Mouse (Mus musculus) kidney, embryonic 14.5 days (tissue): ENCODE data around the gene Rtn2. TPM values are rescaled to one million over a fixed set of nuclear protein-coding genes. Genes with fewer than 3 reads are reported as not detected.

Experiments used
- ATAC-seq: fragments of 200-750 bp; cut with Nextera tagmentation; 2 replicates; pipeline ENCODE4 v1.8.0; 2017; ENCODE audit warnings: moderate number of reproducible peaks, mild to moderate bottlenecking, moderate TSS enrichment, moderate library complexity; ENCODE audit not compliant: low FRiP score, low TSS enrichment
- H3K27ac ChIP-seq: fragments of 300-500 bp; sonication (generic); 2 replicates; pipeline ENCODE4 v1.5.1; 2014; ENCODE audit warnings: low read depth, mild to moderate bottlenecking, low read length, moderate library complexity, mixed read lengths
- H3K27me3 ChIP-seq: fragments of 300-500 bp; sonication (generic); 2 replicates; pipeline ENCODE4 v1.6.1; 2014; ENCODE audit warnings: mild to moderate bottlenecking, low read length; ENCODE audit not compliant: control insufficient read depth, insufficient read depth
- H3K36me3 ChIP-seq: fragments of 300-500 bp; sonication (generic); 2 replicates; pipeline ENCODE4 v1.6.1; 2014; ENCODE audit warnings: low read length, mixed read lengths; ENCODE audit not compliant: control insufficient read depth, insufficient read depth
- H3K4me1 ChIP-seq: fragments of 300-500 bp; sonication (generic); 2 replicates; pipeline ENCODE4 v1.6.1; 2014; ENCODE audit warnings: low read length, mixed read lengths; ENCODE audit not compliant: control insufficient read depth, insufficient read depth
- H3K4me2 ChIP-seq: fragments of 300-500 bp; sonication (generic); replicated peaks from 2 replicates; pipeline ENCODE4 v1.6.1; 2014; ENCODE audit warnings: low read depth, mild to moderate bottlenecking, low read length
- H3K4me3 ChIP-seq: fragments of 300-500 bp; sonication (generic); 2 replicates; pipeline ENCODE4 v1.5.1; 2014; ENCODE audit warnings: mild to moderate bottlenecking, low read length
- H3K9ac ChIP-seq: fragments of 300-500 bp; sonication (generic); 2 replicates; pipeline ENCODE4 v1.6.1; 2014; ENCODE audit warnings: low read depth, mild to moderate bottlenecking, low read length, moderate library complexity
- H3K9me3 ChIP-seq: fragments of 300-500 bp; sonication (generic); 2 replicates; pipeline ENCODE4 v1.6.1; 2016; ENCODE audit warnings: low read length; ENCODE audit not compliant: control insufficient read depth
- WGBS: fragments of 180-500 bp; shearing (Covaris S2); extraction: QIAGEN DNeasy Blood & Tissue Kit; methylation state at CpG from one replicate; pipeline ENCODE4 v1.1.7; 2014; 5-methylcytosine and 5-hydroxymethylcytosine counted together
- polyA plus RNA-seq: library from polyadenylated mRNA; unstranded; fragments of >200 nt; fragmentation: Nextera tagmentation; extraction: Ambion mirVana; gene quantifications from 2 replicates; pipeline ENCODE4 v1.2.1, GENCODE M21; 2014

Rtn2 gene
- polyA plus RNA-seq, 1 experiment from 2014 or later = 5.4 TPM

DNA sequence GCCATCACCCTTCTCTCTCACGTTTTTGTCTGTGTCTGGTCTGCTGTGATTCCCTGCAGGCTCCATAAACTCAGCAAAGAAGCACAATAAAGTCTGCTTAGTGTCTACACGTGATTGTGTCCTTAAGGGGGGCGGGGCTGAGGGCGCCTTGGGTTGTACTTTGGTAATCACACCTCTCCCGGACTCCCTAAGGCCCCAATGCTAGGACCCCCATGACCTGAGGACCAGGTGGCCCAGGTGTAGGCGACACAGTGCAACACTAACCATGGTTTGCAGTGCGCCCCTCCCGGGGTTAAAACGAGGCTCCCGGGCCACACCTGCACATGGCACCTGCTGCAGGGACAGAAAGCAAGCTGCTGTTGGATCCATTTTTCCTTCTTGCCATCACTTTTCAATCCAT, 58.8 kb downstream of the Rtn2 start:
- 17% methylated on average over 10 of the region's 10 CpGs for WGBS
- Histone ChIP-seq H3K4me1 (peaks cover 19% of the 10 kb centered on the region), H3K36me3 (no peaks in the 10 kb centered on the region), H3K9me3 (no peaks in the 10 kb centered on the region), H3K4me3 (no peak overlapping the region), H3K4me2 (peak overlapping the region; percentile 97; the same call in 1 of the 2 replicates), H3K27me3 (peaks cover 8% of the 10 kb centered on the region; the same call in 1 of the 2 replicates), H3K27ac (no peak overlapping the region), H3K9ac (no peak overlapping the region)
- ATAC-seq = no peak

GRCm38 (mm10) chr7:19341761-19342409, 59.5 kb downstream of the Rtn2 start:
- peaks cover 19% of the 10 kb centered on the region for H3K4me1 ChIP-seq
- 1% methylated on average over 35 of the region's 41 CpGs for WGBS
- no peaks in the 10 kb centered on the region; the same call in 1 of the 2 replicates for H3K36me3 ChIP-seq
- no peak for ATAC-seq
- peak overlapping the region; percentile 52 for H3K9ac ChIP-seq
- H3K4me2 ChIP-seq = peak overlapping the region; percentile 97
- no peaks in the 10 kb centered on the region for H3K9me3 ChIP-seq
- peak overlapping the region; percentile 50 for H3K4me3 ChIP-seq
- H3K27ac ChIP-seq = no peak overlapping the region
- H3K27me3 ChIP-seq = peaks cover 8% of the 10 kb centered on the region; the same call in 1 of the 2 replicates

GRCm38 (mm10) chr7:19342481-19343027, 60.1 kb downstream of the Rtn2 start:
- peak overlapping the region; percentile 97 for H3K4me2 ChIP-seq
- H3K36me3 ChIP-seq = no peaks in the 10 kb centered on the region; the same call in 1 of the 2 replicates
- no peak overlapping the region for H3K27ac ChIP-seq
- WGBS = under 1% methylated on average over 27 of the region's 27 CpGs
- peak overlapping the region; percentile 50 for H3K4me3 ChIP-seq
- 0 out of 2 replicates have a peak, but pooled peaks have one; percentile 9 for ATAC-seq
- H3K9me3 ChIP-seq = no peaks in the 10 kb centered on the region
- H3K9ac ChIP-seq = peak overlapping the region; percentile 52
- H3K4me1 ChIP-seq = peaks cover 19% of the 10 kb centered on the region
- H3K27me3 ChIP-seq = peaks cover 8% of the 10 kb centered on the region; the same call in 1 of the 2 replicates

- Histone ChIP-seq H3K4me1 (peaks cover 19% of the 10 kb centered on the region), H3K36me3 (peaks cover 4% of the 10 kb centered on the region), H3K4me3 (no peak overlapping the region), H3K4me2 (peak overlapping the region; percentile 1; the same call in 1 of the 2 replicates), H3K9me3 (no peaks in the 10 kb centered on the region), H3K9ac (no peak overlapping the region), H3K27ac (no peak overlapping the region), H3K27me3 (peaks cover 8% of the 10 kb centered on the region; the same call in 1 of the 2 replicates)
- ATAC-seq = no peak
- 1% methylated on average over 11 of the region's 11 CpGs for WGBS
Observed at GRCm38 (mm10) chr7:19343210-19343808, 60.9 kb downstream of the Rtn2 start.

- no peak for ATAC-seq
- H3K4me2 ChIP-seq = peak within 1 kb of the TSS; percentile 84
- peaks cover 19% of the 10 kb centered on the region for H3K4me1 ChIP-seq
- H3K4me3 ChIP-seq = peak within 1 kb of the TSS; percentile 76
- peak within 1 kb of the TSS; percentile 92 for H3K27ac ChIP-seq
- peaks cover 8% of the 10 kb centered on the region; the same call in 1 of the 2 replicates for H3K27me3 ChIP-seq
- no peaks in the 10 kb centered on the region for H3K9me3 ChIP-seq
- peaks cover 12% of the 10 kb centered on the region for H3K36me3 ChIP-seq
- WGBS = 24% methylated on average over 12 of the region's 12 CpGs
- peak within 1 kb of the TSS; percentile 69 for H3K9ac ChIP-seq
Observed at GRCm38 (mm10) chr7:19344237-19344847, 61.9 kb downstream of the Rtn2 start, which contains the start of gene Ercc1. Gene Ercc1, plus strand, starts transcription at chr7:19344778.

- Histone ChIP-seq H3K4me1 (peaks cover 22% of the 10 kb centered on the region), H3K4me2 (peak overlapping the region; percentile 84), H3K9ac (peak overlapping the region; percentile 69), H3K4me3 (peak overlapping the region; percentile 76), H3K27ac (peak overlapping the region; percentile 92), H3K27me3 (peaks cover 8% of the 10 kb centered on the region; the same call in 1 of the 2 replicates), H3K9me3 (no peaks in the 10 kb centered on the region), H3K36me3 (peaks cover 15% of the 10 kb centered on the region)
- ATAC-seq = peak; percentile 94
- WGBS = under 1% methylated on average over 31 of the region's 31 CpGs
Observed at GRCm38 (mm10) chr7:19344938-19345471, 62.6 kb downstream of the Rtn2 start.

Other genes with a start within 250 kb of the Rtn2 start
- gene Rsph6a, start 227.9 kb upstream of the Rtn2 start, polyA plus RNA-seq = not detected in 2 replicates
- 20.5 and 23.2 TPM in 2 replicates for gene Dmwd, start 206.4 kb upstream of the Rtn2 start, polyA plus RNA-seq
- gene Dmpk, start 198.8 kb upstream of the Rtn2 start, polyA plus RNA-seq = 12.1 and 14.9 TPM in 2 replicates
- gene Six5, start 188.0 kb upstream of the Rtn2 start, polyA plus RNA-seq = 13.3 and 13.6 TPM in 2 replicates
- gene Gm4969, start 164.3 kb upstream of the Rtn2 start, polyA plus RNA-seq = 2.3 and 4.5 TPM in 2 replicates
- 5.7 and 10.0 TPM in 2 replicates for gene Fbxo46, start 162.8 kb upstream of the Rtn2 start, polyA plus RNA-seq
- gene Qpctl, start 133.3 kb upstream of the Rtn2 start, polyA plus RNA-seq = 8.9 and 12.8 TPM in 2 replicates
- gene Snrpd2, start 132.9 kb upstream of the Rtn2 start, polyA plus RNA-seq = 155 and 205 TPM in 2 replicates
- 0.31 and 0.45 TPM in 2 replicates for gene Gipr, start 116.5 kb upstream of the Rtn2 start, polyA plus RNA-seq
- 2.8 and 5.7 TPM in 2 replicates for gene Eml2, start 106.2 kb upstream of the Rtn2 start, polyA plus RNA-seq
- gene Gpr4, start 70.1 kb upstream of the Rtn2 start, polyA plus RNA-seq = 2.4 and 3.4 TPM in 2 replicates
- 33.3 and 44.6 TPM in 2 replicates for gene Opa3, start 54.3 kb upstream of the Rtn2 start, polyA plus RNA-seq
- gene Vasp, start 10.8 kb upstream of the Rtn2 start, polyA plus RNA-seq = 54.2 and 56.5 TPM in 2 replicates
- gene Ppm1n, start 2.6 kb upstream of the Rtn2 start, polyA plus RNA-seq = not detected in 2 replicates
- 0.14 and 0.20 TPM in 2 replicates for gene Fosb, start 27.4 kb downstream of the Rtn2 start, polyA plus RNA-seq
- 95.2 and 102 TPM in 2 replicates for gene Ercc1, start 62.2 kb downstream of the Rtn2 start, polyA plus RNA-seq
- gene Cd3eap, start 76.9 kb downstream of the Rtn2 start, polyA plus RNA-seq = 21.9 and 26.8 TPM in 2 replicates
- gene Ppp1r13l, start 77.1 kb downstream of the Rtn2 start, polyA plus RNA-seq = 5.4 and 7.8 TPM in 2 replicates
- gene Ercc2, start 99.4 kb downstream of the Rtn2 start, polyA plus RNA-seq = 11.9 and 12.6 TPM in 2 replicates
- gene Klc3, start 121.5 kb downstream of the Rtn2 start, polyA plus RNA-seq = 5.7 and 6.7 TPM in 2 replicates
- 0.20 and 0.69 TPM in 2 replicates for gene Ckm, start 122.2 kb downstream of the Rtn2 start, polyA plus RNA-seq
- gene Mark4, start 176.2 kb downstream of the Rtn2 start, polyA plus RNA-seq = 10.4 and 12.1 TPM in 2 replicates
- gene Exoc3l2, start 180.7 kb downstream of the Rtn2 start, polyA plus RNA-seq = 3.5 and 3.7 TPM in 2 replicates
- 1.4 and 2.4 TPM in 2 replicates for gene Bloc1s3, start 225.7 kb downstream of the Rtn2 start, polyA plus RNA-seq
- gene Trappc6a, start 225.8 kb downstream of the Rtn2 start, polyA plus RNA-seq = 63.7 and 70.2 TPM in 2 replicates
- 0.13 and 0.27 TPM in 2 replicates for gene Nkpd1, start 235.2 kb downstream of the Rtn2 start, polyA plus RNA-seq